Mouse (Mus musculus) heart, postnatal 10 days (tissue): ENCODE measurements at regions not wholly inside any gene's neighbourhood (a gene's known extent, or its start where the extent isn't known, plus 50 kb on each side); places are given as distances from the start of the nearest gene placed in this dataset.

ENCODE experiments used
- DNase-seq, 2 experiments: peaks; one replicate each; pipeline ENCODE4 v3.0.0; 2021
- intact Hi-C: fragments of 180-260 bp; cut with DNase I; formaldehyde crosslinking; loops from one replicate; pipeline ENCODE4 v1.15.1; 2025

GRCm38 (mm10) chr8:95983690-95984089 is 95.3 kb upstream of the Got2 start:
- intact Hi-C loops: no loop called here
- no peak for DNase-seq

DNA sequence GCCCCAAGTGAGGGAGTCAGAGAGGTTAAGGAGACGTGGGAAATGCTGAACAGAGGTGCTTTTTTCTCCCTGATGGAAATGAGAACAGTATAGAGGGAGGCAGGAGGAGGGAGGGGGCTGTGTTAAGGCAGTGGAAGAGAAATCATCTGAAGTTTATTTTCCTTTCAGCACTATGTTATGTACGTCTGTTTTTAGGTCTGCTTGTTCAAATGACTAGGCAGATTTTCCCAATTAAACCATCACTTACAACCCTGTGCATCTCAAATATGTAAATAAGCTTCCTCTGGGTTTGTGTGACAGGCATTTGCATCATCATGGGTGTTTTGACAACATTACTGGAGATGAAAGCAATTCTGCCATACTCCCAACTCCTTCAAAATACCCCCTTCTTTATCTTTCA is 92.1 kb upstream of the Got2 start:
- intact Hi-C loops: no loop called here
- no peak for DNase-seq

DNA sequence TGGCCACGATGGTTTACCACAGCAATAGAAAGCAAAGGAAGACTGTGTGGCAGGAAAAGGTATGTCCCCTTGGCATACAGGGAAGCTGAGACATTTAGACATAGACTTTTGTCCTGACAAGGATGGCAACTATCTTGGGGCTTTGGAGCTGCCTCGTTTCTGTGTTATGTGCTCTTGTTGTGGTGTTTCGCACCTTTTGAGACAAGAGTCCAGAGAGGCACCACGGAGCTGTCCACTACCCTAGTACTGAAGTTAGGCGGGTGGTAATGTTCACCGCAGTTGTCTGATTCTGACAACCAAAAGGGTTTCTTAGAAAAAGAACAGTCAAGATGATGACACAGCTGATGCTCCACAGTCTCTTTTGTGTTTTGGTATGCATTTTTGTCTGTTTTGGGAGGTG is 90.9 kb upstream of the Got2 start:
- intact Hi-C loops: loop anchor here (5.0 to 10.0 kb wide), 2 partner anchors 173 to 336 kb away; no protein-coding TSS in a partner anchor
- DNase-seq: peak; percentile 16 to 43

GRCm38 (mm10) chr8:95974889-95975288 is 86.5 kb upstream of the Got2 start:
- intact Hi-C loops: loop anchor here (5.0 to 10.0 kb wide), 2 partner anchors 177 to 340 kb away; no protein-coding TSS in a partner anchor
- DNase-seq: no peak

DNA sequence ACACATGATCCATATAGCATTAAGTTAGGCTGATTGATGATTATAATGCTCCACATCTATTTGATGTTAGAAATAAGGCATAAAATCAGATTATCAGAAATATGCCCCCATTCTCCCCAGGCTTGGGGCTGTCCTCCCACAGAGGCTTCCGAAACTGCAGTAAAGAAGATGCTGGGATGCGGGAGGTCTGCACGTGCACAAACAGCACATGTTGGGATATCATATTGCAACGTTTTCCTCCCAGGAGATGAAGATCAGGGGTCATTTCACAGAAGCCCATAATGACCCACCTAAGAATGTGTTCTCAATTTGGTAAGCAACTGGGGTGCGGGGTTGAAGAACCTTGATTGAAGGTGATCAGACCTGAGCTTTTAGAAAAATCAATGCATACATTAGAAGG is 85.9 kb upstream of the Got2 start:
- no peak for DNase-seq
- intact Hi-C loops: loop anchor here (10.0 kb wide), 1 partner anchor 341 kb away; no protein-coding TSS in a partner anchor

GRCm38 (mm10) chr8:95973571-95973970 is 85.2 kb upstream of the Got2 start:
- no peak for DNase-seq
- intact Hi-C loops: loop anchor here (10.0 kb wide), 1 partner anchor 341 kb away; no protein-coding TSS in a partner anchor

DNA sequence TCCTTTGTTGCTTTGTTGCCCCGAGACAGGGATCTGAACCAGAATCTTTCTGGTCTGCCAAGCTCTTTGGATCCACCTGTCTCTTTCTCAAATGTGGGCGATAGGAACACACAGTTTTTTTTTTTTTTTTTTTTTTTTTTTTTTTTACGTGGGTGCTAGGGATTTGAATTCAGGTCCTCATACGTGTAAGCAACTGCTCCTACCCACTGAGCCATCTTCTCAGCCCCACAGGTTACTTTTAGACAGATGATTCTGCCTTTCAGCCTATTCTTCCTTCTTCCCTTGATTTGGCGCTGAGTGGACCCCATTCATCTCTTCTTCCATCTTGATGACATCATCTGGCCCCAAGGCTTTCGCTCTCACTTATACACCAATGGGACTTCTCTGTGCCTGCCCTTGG is 80.5 kb upstream of the Got2 start:
- intact Hi-C loops: no loop called here
- no peak for DNase-seq

GRCm38 (mm10) chr8:95966430-95966829 is 78.1 kb upstream of the Got2 start:
- intact Hi-C loops: no loop called here
- DNase-seq: no peak

GRCm38 (mm10) chr8:95952257-95952656 is 63.9 kb upstream of the Got2 start:
- intact Hi-C loops: no loop called here
- DNase-seq: no peak

- intact Hi-C loops: no loop called here
- peak; percentile 72 to 77 for DNase-seq
These were observed 63.4 kb upstream of the Got2 start for GRCm38 (mm10) chr8:95951794-95952193.
